Mouse (Mus musculus) testis, adult 2 months (tissue): Measurements from ENCODE around the gene Psmd4.

Source experiments
- CTCF ChIP-seq: fragments of 200-500 bp; IDR thresholded peaks from 2 replicates; pipeline ENCODE4 v1.5.1; 2012; ENCODE audit warnings: low read depth, mild to moderate bottlenecking, inconsistent platforms, low read length, moderate library complexity; ENCODE audit not compliant: control insufficient read depth, insufficient read depth, insufficient replicate concordance
- POLR2A ChIP-seq: fragments of 200-500 bp; IDR thresholded peaks from 2 replicates; pipeline ENCODE4 v1.6.1; 2012; ENCODE audit warnings: low read depth, mild to moderate bottlenecking, inconsistent platforms, low read length, moderate library complexity; ENCODE audit not compliant: control insufficient read depth

GRCm38 (mm10) chr3:95056275-95056674 is 13.9 kb upstream of the Psmd4 start:
- TF ChIP-seq CTCF (no peak), POLR2A (no peak)
